ENCODE assay signal across 8 mouse cellular contexts in genomic region chr2:122368995-122369739, GRCm38 (mm10). TPM values are rescaled to one million over a fixed set of nuclear protein-coding genes. Genes with fewer than 3 reads are reported as not detected.
DNase-seq lines count a peak whose midpoint lies in the region; ATAC-seq and TF ChIP-seq lines count a peak whose summit lies in the region.

Gene Shf, minus strand, starts transcription at chr2:122369162.

- H3K27ac ChIP-seq in heart, embryonic 12.5 days (ENCODE audit: poor library complexity, severe bottlenecking): no peak within 1 kb of the TSS; the same call in 1 of the 2 replicates
- peak within 1 kb of the TSS; percentile 51; the same call in 1 of the 2 replicates for H3K27ac ChIP-seq in kidney, postnatal 0 days
- peak within 1 kb of the TSS; percentile 17 for H3K27ac ChIP-seq in liver, adult 2 months (replicated peaks; ENCODE audit: insufficient read depth, low read depth, low read length)

- H3K4me3 ChIP-seq in heart, embryonic 12.5 days: peak within 1 kb of the TSS; percentile 88
- H3K4me3 ChIP-seq in kidney, postnatal 0 days (replicated peaks; ENCODE audit: low read depth, low read length): peak within 1 kb of the TSS; percentile 70
- H3K4me3 ChIP-seq in liver, adult 2 months (ENCODE audit: insufficient read depth, low read depth, low read length): peak within 1 kb of the TSS; percentile 91
- peak within 1 kb of the TSS; percentile 77 for H3K4me3 ChIP-seq in myocyte

- peak within 1 kb of the TSS; percentile 87 for H3ac ChIP-seq in myocyte (ENCODE audit: control insufficient read depth, insufficient read length)

- H3K36me3 ChIP-seq in heart, embryonic 12.5 days: no peaks in the 10 kb centered on the region
- H3K36me3 ChIP-seq in kidney, postnatal 0 days (ENCODE audit: insufficient read depth, low read length): peaks cover under 1% of the 10 kb centered on the region; the same call in 1 of the 2 replicates
- no peaks in the 10 kb centered on the region for H3K36me3 ChIP-seq in liver, adult 2 months (ENCODE audit: control insufficient read depth, insufficient read depth, low read length)
- H3K36me3 ChIP-seq in myocyte (ENCODE audit: control insufficient read depth, insufficient read depth): no peaks in the 10 kb centered on the region

- TF ChIP-seq POLR2A in brain, embryonic 14.5 days (IDR thresholded peaks at IDR 0.05; ENCODE audit: borderline replicate concordance, extremely low read depth, insufficient read depth, insufficient read length, poor library complexity, severe bottlenecking): peak; percentile 82
- peak; percentile 74 for TF ChIP-seq POLR2A in liver, adult 2 months (IDR thresholded peaks at IDR 0.05; ENCODE audit: extremely low read depth, insufficient read depth, low read length)
- TF ChIP-seq POLR2A in myocyte (IDR thresholded peaks at IDR 0.05; ENCODE audit: insufficient read length, low read depth): peak; percentile 91

- H3K9me3 ChIP-seq in heart, embryonic 12.5 days (replicated peaks): no peaks in the 10 kb centered on the region
- no peaks in the 10 kb centered on the region for H3K9me3 ChIP-seq in kidney, postnatal 0 days (replicated peaks; ENCODE audit: low read length)

- H3K4me2 ChIP-seq in heart, embryonic 12.5 days: peak within 1 kb of the TSS; percentile 90
- H3K4me2 ChIP-seq in kidney, postnatal 0 days (ENCODE audit: low read length): peak within 1 kb of the TSS; percentile 88
- H3K4me2 ChIP-seq in myocyte (ENCODE audit: low read depth): peak within 1 kb of the TSS; percentile 97

- 2% methylated on average over 39 of the region's 54 CpGs for WGBS in heart, embryonic 12.5 days
- under 1% methylated on average over 39 of the region's 54 CpGs for WGBS in kidney, postnatal 0 days
- WGBS in liver, adult 2 months: 2% methylated on average over 27 of the region's 54 CpGs

- H3K9ac ChIP-seq in heart, embryonic 12.5 days: peak within 1 kb of the TSS; percentile 88
- peak within 1 kb of the TSS; percentile 78 for H3K9ac ChIP-seq in kidney, postnatal 0 days (ENCODE audit: low read depth, low read length)
- peak within 1 kb of the TSS; percentile 82 for H3K9ac ChIP-seq in liver, adult 2 months (ENCODE audit: low read depth, low read length)

- ATAC-seq in erythroid progenitor cell, adult 5-6 weeks (replicated peaks; ENCODE audit: low FRiP score, poor library complexity, severe bottlenecking): peak; percentile 75
- ATAC-seq in heart, embryonic 12.5 days (ENCODE audit: insufficient number of reproducible peaks, low FRiP score): peak; percentile 96
- peak; percentile 93 for ATAC-seq in kidney, postnatal 0 days (replicated peaks; ENCODE audit: low FRiP score, low read depth)

- H3K79me2 ChIP-seq in liver, adult 2 months (ENCODE audit: control insufficient read depth, insufficient read depth, low read length): peaks cover 3% of the 10 kb centered on the region; the same call in 1 of the 2 replicates
- peaks cover 35% of the 10 kb centered on the region for H3K79me2 ChIP-seq in myocyte (ENCODE audit: control insufficient read depth, insufficient read depth)

- H3K27me3 ChIP-seq in heart, embryonic 12.5 days (replicated peaks): peaks cover 11% of the 10 kb centered on the region; the same call in 1 of the 2 replicates
- H3K27me3 ChIP-seq in kidney, postnatal 0 days (ENCODE audit: insufficient read depth, low read length): no peaks in the 10 kb centered on the region
- H3K27me3 ChIP-seq in liver, adult 2 months (ENCODE audit: control insufficient read depth, insufficient read depth, low read length): no peaks in the 10 kb centered on the region
- no peaks in the 10 kb centered on the region for H3K27me3 ChIP-seq in myocyte (ENCODE audit: control insufficient read depth, insufficient read depth, insufficient read length)

- H3K4me1 ChIP-seq in heart, embryonic 12.5 days (replicated peaks): peaks cover 35% of the 10 kb centered on the region
- peaks cover 7% of the 10 kb centered on the region for H3K4me1 ChIP-seq in kidney, postnatal 0 days (replicated peaks; ENCODE audit: insufficient read depth, low read length)
- peaks cover 7% of the 10 kb centered on the region for H3K4me1 ChIP-seq in liver, adult 2 months (ENCODE audit: control insufficient read depth, insufficient read depth, low read length)

- DNase-seq in B cell, adult 2 months: peak; percentile 91
- peak; percentile 95 for DNase-seq in brain, embryonic 14.5 days (ENCODE audit: low read depth)
- peak; percentile 93 for DNase-seq in kidney, postnatal 0 days (ENCODE audit: low spot score)
- DNase-seq in liver, adult 2 months (ENCODE audit: extremely low read depth, low read depth, low spot score): peak; percentile 55
- peak; percentile 92 to 97 for DNase-seq in spleen, postnatal 4 days (ENCODE audit: low spot score in 2 of 2)

- TF ChIP-seq CTCF in brain, embryonic 14.5 days (IDR thresholded peaks at IDR 0.05; ENCODE audit: borderline replicate concordance, extremely low read depth, insufficient read depth, insufficient read length): no peak
- TF ChIP-seq CTCF in kidney, postnatal 0 days (IDR thresholded peaks at IDR 0.05; ENCODE audit: low read depth): no peak
- TF ChIP-seq CTCF in liver, adult 2 months (IDR thresholded peaks at IDR 0.05; ENCODE audit: low read depth, low read length): no peak

TF ChIP-seq in myocyte, 11 proteins besides CTCF, POLR2A, EP300 and RAD21:
- TF ChIP-seq MYOD1 (IDR thresholded peaks at IDR 0.05; ENCODE audit: control insufficient read depth in 1 of 3, insufficient read length in 2 of 3, low read depth in 2 of 3): no peak
- TF ChIP-seq POLR2AphosphoS2 (IDR thresholded peaks at IDR 0.05; ENCODE audit: insufficient read length, low read depth): peak; percentile 92
- peak in 1 of 3 experiments; percentile 40 for TF ChIP-seq MYOG (IDR thresholded peaks at IDR 0.05; ENCODE audit: control insufficient read depth in 1 of 3, insufficient read depth in 1 of 3, insufficient read length in 2 of 3, low read depth in 2 of 3)
- TF ChIP-seq CEBPB (IDR thresholded peaks at IDR 0.05; ENCODE audit: insufficient read depth, poor library complexity, severe bottlenecking): no peak

RNA-seq across cellular contexts. Expression of gene Shf, which starts in this region (rescaled TPM):
- polyA plus RNA-seq in brain, embryonic 14.5 days (2012; rRNA removed): 84.9 and 88.6 TPM in 2 replicates
- 11.3 and 15.1 TPM in 2 replicates for total RNA-seq in erythroid progenitor cell, adult 5-6 weeks (2015; ENCODE audit: low replicate concordance)
- total RNA-seq in erythroid progenitor cell, adult 5-6 weeks (2017; ENCODE audit: low replicate concordance): 9.0 and 22.3 TPM in 2 replicates
- 2.6 and 2.9 TPM in 2 replicates for polyA plus RNA-seq in heart, embryonic 12.5 days (2016; fragmentation: Nextera tagmentation; extraction: Ambion mirVana)
- polyA plus RNA-seq in kidney, postnatal 0 days (2015; fragmentation: Nextera tagmentation; extraction: Ambion mirVana): 1.3 and 2.3 TPM in 2 replicates
- 6.6 and 6.7 TPM in 2 replicates for total RNA-seq in liver, adult 2 months (2014; rRNA removed)
- 8.1 and 14.0 TPM in 2 replicates for polyA plus RNA-seq in liver, adult 2 months (2012; rRNA removed)
- polyA plus RNA-seq in myocyte (2012; fragmentation: generic; extraction: Trizol): 48.5 TPM
